Mouse (Mus musculus) thymus, adult 2 months (tissue): ENCODE results near the gene Fosl1.

Experiments
- CTCF ChIP-seq: fragments of 200-500 bp; IDR thresholded peaks from 2 replicates; pipeline ENCODE4 v1.5.1; 2012; ENCODE audit warnings: mild to moderate bottlenecking, control low read depth, low read length, moderate library complexity, borderline replicate concordance; ENCODE audit not compliant: control insufficient read depth, poor library complexity, insufficient read depth; ENCODE audit errors: extremely low read depth
- POLR2A ChIP-seq: fragments of 200-500 bp; IDR thresholded peaks from 2 replicates; pipeline ENCODE4 v1.6.1; 2012; ENCODE audit warnings: mild to moderate bottlenecking, low read length, control low read depth, moderate library complexity; ENCODE audit not compliant: control insufficient read depth, poor library complexity, insufficient read depth; ENCODE audit errors: extremely low read depth

DNA sequence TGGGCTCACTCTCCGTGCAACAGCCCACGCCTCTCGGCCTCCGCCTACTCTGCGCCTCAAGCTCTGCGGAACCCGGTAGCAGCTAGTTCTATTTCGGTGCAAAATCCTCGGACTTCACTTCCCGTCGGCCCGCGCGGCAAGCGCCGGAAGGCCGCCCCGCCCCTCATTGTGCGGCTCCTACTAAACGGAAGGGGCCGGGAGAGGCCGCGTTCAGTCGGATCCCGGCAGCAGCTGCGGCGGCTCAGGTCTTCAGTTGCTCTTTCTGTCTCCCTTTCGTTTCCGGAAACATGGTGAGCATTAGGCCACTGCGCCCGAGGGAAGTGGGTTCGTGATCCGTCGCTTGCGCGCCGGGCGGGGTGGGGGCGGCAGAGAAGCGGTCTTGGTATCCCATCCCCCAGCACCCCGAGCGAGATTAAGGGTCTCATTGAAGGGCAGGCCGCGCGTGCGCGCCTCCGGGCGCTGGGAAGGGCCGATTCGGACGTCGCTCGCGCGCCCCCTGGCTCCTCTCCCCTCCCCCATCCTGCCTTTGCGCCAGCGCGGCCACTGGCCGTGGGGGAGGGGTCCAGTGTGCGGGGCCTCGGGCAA lies 43.1 kb downstream of the Fosl1 start, which contains the start of gene Cfl1:
- TF ChIP-seq POLR2A: peak; percentile 99
- peak; percentile 53; the same call in 1 of the 2 replicates for TF ChIP-seq CTCF
